Mouse (Mus musculus) midbrain, embryonic 11.5 days (tissue): ENCODE results near the gene Pgpep1l. TPM values are rescaled to one million over a fixed set of nuclear protein-coding genes. Genes with fewer than 3 reads are reported as not detected.

Source experiments
- ATAC-seq: fragments of 200-750 bp; cut with Nextera tagmentation; 2 replicates; pipeline ENCODE4 v1.8.0; 2017; ENCODE audit warnings: moderate TSS enrichment, moderate library complexity; ENCODE audit not compliant: low FRiP score
- DNase-seq: peaks from one replicate; pipeline ENCODE4 v3.0.0; 2015; ENCODE audit warnings: low spot score; ENCODE audit errors: missing footprints
- H3K27ac ChIP-seq: fragments of 300-500 bp; sonication (generic); 2 replicates; pipeline ENCODE4 v1.5.1; 2014; ENCODE audit warnings: low read depth, low read length
- H3K27me3 ChIP-seq: fragments of 300-500 bp; sonication (generic); 2 replicates; pipeline ENCODE4 v1.6.1; 2014; ENCODE audit warnings: mild to moderate bottlenecking, low read length, moderate library complexity, mixed read lengths; ENCODE audit not compliant: control insufficient read depth, insufficient read depth
- H3K36me3 ChIP-seq: fragments of 300-500 bp; sonication (generic); 2 replicates; pipeline ENCODE4 v1.6.1; 2014; ENCODE audit warnings: mild to moderate bottlenecking, low read length, moderate library complexity, mixed read lengths; ENCODE audit not compliant: control insufficient read depth, insufficient read depth
- H3K4me1 ChIP-seq: fragments of 300-500 bp; sonication (generic); 2 replicates; pipeline ENCODE4 v1.6.1; 2014; ENCODE audit warnings: low read length; ENCODE audit not compliant: control insufficient read depth, insufficient read depth
- H3K4me2 ChIP-seq: fragments of 300-500 bp; sonication (generic); 2 replicates; pipeline ENCODE4 v1.6.1; 2014; ENCODE audit warnings: mild to moderate bottlenecking, moderate library complexity
- H3K4me3 ChIP-seq: fragments of 300-500 bp; sonication (generic); 2 replicates; pipeline ENCODE4 v1.5.1; 2014; ENCODE audit warnings: low read depth, low read length
- H3K9ac ChIP-seq: fragments of 300-500 bp; sonication (generic); 2 replicates; pipeline ENCODE4 v1.6.1; 2014; ENCODE audit warnings: low read length
- H3K9me3 ChIP-seq: fragments of 300-500 bp; sonication (generic); 2 replicates; pipeline ENCODE4 v1.6.1; 2016; ENCODE audit warnings: low read length; ENCODE audit not compliant: control insufficient read depth
- WGBS: fragments of 180-500 bp; shearing (Covaris S2); extraction: QIAGEN DNeasy Blood & Tissue Kit; methylation state at CpG from one replicate; pipeline ENCODE4 v1.1.7; 2014; 5-methylcytosine and 5-hydroxymethylcytosine counted together
- polyA plus RNA-seq: library from polyadenylated mRNA; unstranded; fragments of >200 nt; fragmentation: Nextera tagmentation; extraction: Ambion mirVana; gene quantifications from 2 replicates; pipeline ENCODE4 v1.2.1, GENCODE M21; 2014

Gene Pgpep1l
- polyA plus RNA-seq, 1 experiment from 2014 or later, result not detected

DNA sequence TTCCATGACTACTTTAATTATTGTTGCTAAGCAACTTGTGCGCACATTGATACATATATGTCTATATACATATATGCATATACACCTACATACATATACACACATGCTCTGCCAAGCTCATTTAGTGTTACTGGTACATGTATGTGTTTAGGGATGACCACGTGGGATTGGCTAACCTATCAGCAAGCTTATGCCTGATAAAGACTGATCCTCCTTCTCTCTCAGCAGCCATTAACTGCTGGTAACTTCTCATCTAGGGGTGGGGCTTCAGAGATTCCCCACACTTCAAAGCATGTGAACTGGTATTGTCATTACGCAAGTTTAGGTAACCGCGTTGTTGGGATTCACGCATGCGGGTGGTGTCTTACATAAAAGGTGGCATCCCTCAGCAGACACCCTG lies 64.4 kb downstream of the Pgpep1l start:
- H3K4me2 ChIP-seq, result no peak overlapping the region
- no peak overlapping the region for H3K9ac ChIP-seq
- H3K27ac ChIP-seq, result no peak overlapping the region
- H3K36me3 ChIP-seq, result peaks cover 8% of the 10 kb centered on the region; the same call in 1 of the 2 replicates
- no peak overlapping the region for H3K4me3 ChIP-seq
- 99% methylated on average over 7 of the region's 7 CpGs for WGBS
- ATAC-seq (no peak), DNase-seq (no peak)
- no peaks in the 10 kb centered on the region for H3K9me3 ChIP-seq
- H3K27me3 ChIP-seq, result no peaks in the 10 kb centered on the region
- H3K4me1 ChIP-seq, result no peaks in the 10 kb centered on the region

GRCm38 (mm10) chr7:68193958-68194695 lies 69.9 kb downstream of the Pgpep1l start:
- WGBS, result 89% methylated on average over 15 of the region's 15 CpGs
- no peak for ATAC-seq
- no peak overlapping the region for H3K4me2 ChIP-seq
- no peak overlapping the region for H3K9ac ChIP-seq
- no peaks in the 10 kb centered on the region for H3K27me3 ChIP-seq
- no peak overlapping the region for H3K27ac ChIP-seq
- H3K4me3 ChIP-seq, result no peak overlapping the region
- DNase-seq, result no peak
- H3K4me1 ChIP-seq, result no peaks in the 10 kb centered on the region
- peaks cover 21% of the 10 kb centered on the region for H3K36me3 ChIP-seq
- H3K9me3 ChIP-seq, result no peaks in the 10 kb centered on the region

- H3K4me1 ChIP-seq, result no peaks in the 10 kb centered on the region
- H3K9me3 ChIP-seq, result no peaks in the 10 kb centered on the region
- H3K27ac ChIP-seq, result no peak overlapping the region
- ATAC-seq, result no peak
- peaks cover 21% of the 10 kb centered on the region for H3K36me3 ChIP-seq
- H3K4me2 ChIP-seq, result no peak overlapping the region
- H3K27me3 ChIP-seq, result no peaks in the 10 kb centered on the region
- H3K4me3 ChIP-seq, result no peak overlapping the region
- no peak overlapping the region for H3K9ac ChIP-seq
- WGBS, result 95% methylated on average over 13 of the region's 13 CpGs
- no peak for DNase-seq
Observed at GRCm38 (mm10) chr7:68189691-68190456, 74.2 kb downstream of the Pgpep1l start.

GRCm38 (mm10) chr7:68189211-68189610 lies 74.8 kb downstream of the Pgpep1l start:
- no peaks in the 10 kb centered on the region for H3K4me1 ChIP-seq
- H3K27me3 ChIP-seq, result no peaks in the 10 kb centered on the region
- H3K4me3 ChIP-seq, result no peak overlapping the region
- no peaks in the 10 kb centered on the region for H3K9me3 ChIP-seq
- DNase-seq, result no peak
- H3K27ac ChIP-seq, result no peak overlapping the region
- H3K9ac ChIP-seq, result no peak overlapping the region
- no peak overlapping the region for H3K4me2 ChIP-seq
- no peak for ATAC-seq
- 85% methylated on average over 6 of the region's 6 CpGs for WGBS
- peaks cover 21% of the 10 kb centered on the region for H3K36me3 ChIP-seq

Other genes with a start within 250 kb of the Pgpep1l start
- 0.18 TPM in 1 of 2 replicates, not detected in the other for gene Fam169b, start 9.6 kb upstream of the Pgpep1l start, polyA plus RNA-seq